Mouse (Mus musculus) megakaryocyte, embryonic 14.5 days (primary cell): ENCODE measurements around the gene Akr1c20.

Experiments
- FLI1 ChIP-seq: IDR thresholded peaks from 2 replicates; pipeline ENCODE4 v1.6.1; 2012; ENCODE audit warnings: low read length, inconsistent platforms, mixed read lengths
- GATA1 ChIP-seq: IDR thresholded peaks from 3 replicates; pipeline ENCODE4 v1.6.1; 2012; ENCODE audit warnings: mixed read lengths, low read length, inconsistent platforms, borderline replicate concordance

GRCm38 (mm10) chr13:4467896-4468295 lies 55.2 kb downstream of the Akr1c20 start:
- no peak for TF ChIP-seq GATA1
- no peak for TF ChIP-seq FLI1
